Mouse (Mus musculus) cerebellum, adult 2 months (tissue): ENCODE results near the gene Rabep1. TPM values are rescaled to one million over a fixed set of nuclear protein-coding genes. Genes with fewer than 3 reads are reported as not detected.

Experiments used
- DNase-seq, 2 experiments: peaks; one replicate each; pipeline ENCODE4 v3.0.0; 2021
- H3K27ac ChIP-seq: fragments of 200-500 bp; 2 replicates; pipeline ENCODE4 v1.5.1; 2012; ENCODE audit warnings: low read length, control low read depth, inconsistent platforms; ENCODE audit not compliant: insufficient read depth
- H3K27me3 ChIP-seq: fragments of 200-500 bp; 2 replicates; pipeline ENCODE4 v1.6.1; 2012; ENCODE audit warnings: inconsistent platforms, mild to moderate bottlenecking, low read length, moderate library complexity; ENCODE audit not compliant: control insufficient read depth, insufficient read depth
- H3K4me1 ChIP-seq: fragments of 200-500 bp; 2 replicates; pipeline ENCODE4 v1.6.1; 2011; ENCODE audit warnings: low read length; ENCODE audit not compliant: control insufficient read depth, insufficient read depth
- H3K4me3 ChIP-seq: fragments of 200-500 bp; replicated peaks from 2 replicates; pipeline ENCODE3; 2011; ENCODE audit warnings: mild to moderate bottlenecking, low read depth, low read length, control low read depth; ENCODE audit not compliant: insufficient read depth
- CTCF ChIP-seq: fragments of 200-500 bp; IDR thresholded peaks from 2 replicates; pipeline ENCODE4 v1.5.1; 2011; ENCODE audit warnings: low read depth, mild to moderate bottlenecking, control low read depth, low read length, moderate library complexity, borderline replicate concordance; ENCODE audit not compliant: insufficient read depth
- POLR2A ChIP-seq: fragments of 200-500 bp; IDR thresholded peaks from 2 replicates; pipeline ENCODE4 v1.6.1; 2011; ENCODE audit warnings: low read length, control low read depth, borderline replicate concordance; ENCODE audit not compliant: insufficient read depth
- WGBS: fragments of 180-500 bp; shearing (Covaris S2); methylation state at CpG from one replicate; pipeline ENCODE4 v1.1.7; 2018; 5-methylcytosine and 5-hydroxymethylcytosine counted together
- polyA plus RNA-seq: library from polyadenylated mRNA; depleted of rRNA; stranded (reverse); fragments of >200 nt; gene quantifications from 2 replicates; pipeline ENCODE4 v1.2.3, GENCODE M21; 2012

Rabep1 gene
- polyA plus RNA-seq, 1 experiment: 35.9 TPM

DNA sequence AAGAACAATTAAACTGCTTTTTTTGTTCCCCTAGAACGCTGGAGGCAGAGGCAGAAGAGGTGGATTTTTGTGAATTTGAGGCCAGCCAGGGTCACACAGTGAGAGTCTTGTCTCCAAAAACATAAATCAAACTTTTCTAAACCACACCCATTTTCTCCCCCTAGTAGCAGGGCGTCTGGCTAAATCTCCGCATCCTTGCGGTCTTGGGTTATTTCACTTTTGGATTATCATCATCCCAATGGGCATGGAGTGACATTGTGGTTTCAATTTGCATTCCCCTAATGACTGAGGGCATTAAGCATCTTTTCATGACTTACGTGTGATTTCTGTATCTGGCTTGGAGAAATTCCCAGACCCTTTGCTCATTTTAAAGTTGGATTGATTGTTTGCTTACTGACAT is 86.9 kb downstream of the Rabep1 start:
- no peak for TF ChIP-seq POLR2A
- no peak for TF ChIP-seq CTCF
- H3K27ac ChIP-seq: no peak overlapping the region

DNA sequence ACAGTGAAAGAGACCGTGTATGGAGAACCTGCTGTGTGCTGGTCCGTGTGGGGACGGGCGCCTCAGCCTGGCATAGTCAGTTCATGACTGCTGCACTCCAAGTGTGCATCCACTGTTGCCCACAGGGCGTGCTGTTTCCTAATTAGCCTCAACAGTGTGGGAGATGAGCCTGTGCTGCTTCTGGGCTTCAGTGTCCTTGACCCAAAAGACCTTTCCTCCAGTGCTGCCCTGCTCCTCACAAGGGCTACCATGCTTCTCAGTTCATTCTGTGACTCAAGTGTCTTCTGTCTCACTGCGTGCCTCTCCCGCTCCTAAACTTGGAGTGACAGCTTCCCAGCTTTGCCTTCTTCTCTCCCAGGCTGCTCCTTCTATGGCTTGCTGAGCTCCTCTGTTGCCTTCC is 90.7 kb downstream of the Rabep1 start:
- DNase-seq: no peak
- H3K4me1 ChIP-seq: no peaks in the 10 kb centered on the region
- 81% methylated on average over 7 of the region's 7 CpGs for WGBS
- no peaks in the 10 kb centered on the region for H3K27me3 ChIP-seq
- TF ChIP-seq CTCF: no peak
- TF ChIP-seq POLR2A: no peak
- no peak overlapping the region for H3K27ac ChIP-seq
- no peak overlapping the region for H3K4me3 ChIP-seq

More for the DNA sequence above, 86.9 kb downstream of the Rabep1 start:
- no peak overlapping the region for H3K4me3 ChIP-seq
- no peaks in the 10 kb centered on the region for H3K4me1 ChIP-seq
- H3K27me3 ChIP-seq: no peaks in the 10 kb centered on the region
- no peak for DNase-seq
- WGBS: 88% methylated on average over 5 of the region's 5 CpGs

DNA sequence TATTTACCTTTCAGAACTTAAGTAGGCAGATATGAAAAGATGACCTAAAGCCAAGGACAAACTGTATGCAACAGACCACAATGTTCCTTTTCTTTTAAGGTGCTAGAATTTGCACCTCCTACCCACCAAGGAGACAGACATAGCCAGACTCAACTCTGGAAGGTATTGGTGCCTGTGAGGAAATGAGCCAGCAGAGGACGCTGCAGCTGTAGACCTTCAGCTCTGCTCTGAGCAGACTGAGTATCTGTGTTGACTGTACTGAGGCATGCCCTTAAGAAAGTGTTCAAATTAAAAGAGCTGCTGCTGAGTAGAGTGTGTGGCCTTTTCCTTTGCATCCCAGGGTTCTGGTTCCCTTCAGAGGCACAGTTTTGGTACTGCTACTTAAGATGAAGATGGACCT is 98.0 kb downstream of the Rabep1 start:
- no peak for TF ChIP-seq CTCF
- TF ChIP-seq POLR2A: no peak
- 88% methylated on average over 1 of the region's 1 CpGs for WGBS
- H3K4me3 ChIP-seq: no peak overlapping the region
- H3K4me1 ChIP-seq: no peaks in the 10 kb centered on the region
- no peaks in the 10 kb centered on the region for H3K27me3 ChIP-seq
- no peak for DNase-seq
- H3K27ac ChIP-seq: no peak overlapping the region

DNA sequence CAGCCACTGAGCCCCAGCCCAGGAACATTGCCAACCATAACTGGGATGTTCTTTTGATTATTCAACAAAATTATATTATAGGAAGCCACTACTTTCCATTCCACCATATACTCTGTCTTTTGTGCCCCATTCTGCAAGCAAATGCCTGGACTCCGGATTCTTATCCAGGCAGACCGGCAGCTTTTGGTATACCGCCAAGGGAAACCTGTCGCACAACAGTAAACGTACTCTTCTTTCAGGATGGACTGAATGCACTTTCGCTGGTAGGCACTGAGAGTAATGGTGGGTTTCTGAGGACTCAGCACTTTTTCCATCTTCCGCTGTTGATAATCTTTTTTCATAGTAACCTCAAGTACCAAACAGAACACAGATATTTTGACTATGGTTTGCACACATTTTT is 99.1 kb downstream of the Rabep1 start:
- TF ChIP-seq POLR2A: no peak
- no peak for TF ChIP-seq CTCF
- WGBS: 71% methylated on average over 7 of the region's 7 CpGs
- Histone ChIP-seq H3K27me3 (no peaks in the 10 kb centered on the region), H3K27ac (no peak overlapping the region), H3K4me3 (no peak overlapping the region), H3K4me1 (no peaks in the 10 kb centered on the region)
- peak; percentile 9 to 19 for DNase-seq

DNA sequence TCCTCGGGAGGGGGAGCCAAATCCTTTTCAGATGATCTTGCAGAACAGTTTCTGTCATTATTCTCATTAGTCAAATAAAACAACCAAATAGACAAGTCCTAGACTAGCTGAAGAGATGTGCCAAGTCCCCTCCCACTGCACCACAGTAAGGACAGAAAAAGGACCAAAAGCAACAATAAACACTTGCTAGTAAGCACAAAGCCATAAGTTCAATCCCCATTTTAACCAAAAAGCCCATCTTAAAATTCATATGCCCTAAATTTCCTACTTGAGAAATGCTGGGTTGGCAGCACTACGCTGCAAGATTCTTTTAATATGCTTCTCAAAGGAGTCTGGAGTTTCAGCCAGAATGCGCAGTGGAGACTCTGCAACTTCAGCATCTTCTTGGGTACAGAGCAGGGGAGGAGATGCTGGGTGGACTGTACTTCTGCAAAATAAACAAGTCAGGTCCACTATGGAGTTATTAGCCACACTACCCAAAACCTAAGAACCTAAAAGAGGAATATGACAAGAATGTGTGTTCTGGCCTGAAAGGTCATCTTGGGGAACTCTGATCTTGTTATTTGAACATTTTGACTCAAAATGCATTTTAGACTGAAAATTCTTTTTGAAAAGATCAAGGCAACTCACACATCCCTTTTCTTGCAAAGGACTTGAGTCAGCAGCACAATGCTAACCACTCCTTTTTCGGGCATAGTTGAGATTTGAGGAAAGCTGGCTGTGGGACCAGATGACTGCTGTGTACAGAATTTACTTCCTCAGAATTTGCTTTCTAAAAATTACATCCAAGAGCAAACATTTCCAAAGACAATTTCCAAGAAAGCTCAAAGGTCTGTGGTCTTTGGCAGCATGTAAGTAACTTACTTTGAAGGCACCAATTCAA is 100.6 kb downstream of the Rabep1 start:
- Histone ChIP-seq H3K27me3 (no peaks in the 10 kb centered on the region), H3K27ac (no peak overlapping the region), H3K4me3 (no peak overlapping the region), H3K4me1 (no peaks in the 10 kb centered on the region)
- no peak for TF ChIP-seq CTCF
- TF ChIP-seq POLR2A: no peak
- WGBS: 88% methylated on average over 4 of the region's 4 CpGs
- DNase-seq: no peak

DNA sequence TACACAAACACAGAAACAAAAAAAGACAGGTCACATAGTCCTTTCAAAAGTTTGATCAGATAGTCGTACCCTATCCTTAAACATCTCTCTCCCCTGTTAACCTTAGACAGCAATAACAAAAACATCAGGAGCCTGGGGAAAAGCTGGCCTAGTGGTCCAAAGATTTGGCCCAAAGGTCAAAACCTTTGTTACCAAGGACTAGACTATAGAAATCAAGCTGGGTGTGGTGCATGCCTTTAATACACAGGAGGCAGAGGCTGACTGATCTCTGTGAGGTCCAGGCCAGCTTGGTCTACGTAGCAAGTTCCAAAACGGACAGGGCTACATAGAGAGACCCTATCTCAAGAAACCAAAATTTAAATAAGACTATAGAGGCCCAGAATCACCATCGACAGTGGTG is 110.1 kb downstream of the Rabep1 start:
- no peak overlapping the region for H3K27ac ChIP-seq
- H3K4me1 ChIP-seq: no peaks in the 10 kb centered on the region
- H3K4me3 ChIP-seq: no peak overlapping the region
- WGBS: 90% methylated on average over 4 of the region's 4 CpGs
- no peak for TF ChIP-seq POLR2A
- TF ChIP-seq CTCF: no peak
- no peaks in the 10 kb centered on the region for H3K27me3 ChIP-seq
- DNase-seq: no peak

DNA sequence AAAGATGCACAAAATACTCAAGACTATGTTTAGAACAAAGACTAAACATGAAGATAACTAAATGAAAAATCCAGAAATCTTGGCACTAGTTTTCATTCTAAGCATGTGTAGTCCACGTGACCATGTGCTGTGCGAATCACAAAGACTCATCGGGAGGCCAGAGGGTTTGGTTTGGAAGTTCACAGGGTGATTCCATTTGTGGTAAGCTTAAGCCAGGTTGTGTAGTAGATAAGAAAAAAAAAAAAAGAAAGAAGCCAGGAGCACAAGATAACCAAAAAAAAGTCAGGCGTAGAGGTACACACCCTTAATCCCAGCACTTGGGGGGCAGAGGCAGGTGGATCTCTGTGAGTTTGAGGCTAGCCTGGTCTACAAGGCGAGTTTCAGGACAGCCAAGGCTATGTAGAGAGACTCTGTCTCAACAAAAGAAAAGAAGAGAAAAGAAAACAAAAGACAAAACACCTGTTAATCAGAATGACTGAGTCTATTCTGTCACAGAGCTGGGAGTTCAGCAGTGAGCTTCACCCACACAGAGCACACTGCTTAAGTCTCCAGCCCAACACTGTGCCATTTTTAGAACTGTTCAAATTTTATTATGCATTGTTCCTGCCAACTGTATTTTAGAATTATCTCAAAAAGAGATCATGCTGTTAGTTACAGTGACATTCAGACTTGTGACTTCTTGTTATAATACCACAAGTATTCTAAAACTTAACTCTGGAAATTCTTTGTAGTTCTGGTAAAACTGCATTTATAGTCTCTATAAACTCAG is 116.4 kb downstream of the Rabep1 start:
- WGBS: 83% methylated on average over 5 of the region's 5 CpGs

DNA sequence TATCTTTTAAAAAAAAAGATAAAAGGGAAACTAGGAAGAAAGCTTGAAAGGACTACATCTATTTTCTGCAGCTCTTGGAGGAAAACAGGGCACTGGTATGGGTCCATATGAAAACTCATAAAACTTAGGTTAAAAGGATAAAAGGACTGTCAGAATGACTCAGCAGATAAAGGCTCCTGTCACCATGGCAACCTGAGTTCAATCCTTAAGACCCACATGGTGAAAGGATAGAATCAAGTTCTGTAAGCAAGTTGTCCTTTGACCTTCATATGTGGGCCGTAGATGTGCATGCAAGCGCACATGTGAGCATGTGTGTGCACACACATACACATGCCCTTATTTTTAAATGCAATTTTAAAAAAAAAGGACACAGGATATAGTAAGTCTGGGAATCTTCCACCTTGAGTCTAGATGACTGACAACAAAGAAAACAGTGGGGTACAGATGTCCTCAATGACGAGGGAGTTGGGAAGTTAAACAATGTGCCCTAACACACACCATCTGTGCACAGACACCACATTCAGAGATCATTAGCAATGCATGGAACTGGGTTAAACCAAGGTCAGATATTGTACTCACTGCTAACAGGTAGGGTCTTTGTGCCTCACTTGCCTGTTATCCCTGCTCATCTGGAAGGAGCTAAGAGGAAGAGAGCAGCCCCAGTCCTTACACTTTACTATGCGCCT is 119.8 kb downstream of the Rabep1 start:
- Histone ChIP-seq H3K27ac (no peak overlapping the region), H3K4me3 (no peak overlapping the region), H3K27me3 (no peaks in the 10 kb centered on the region), H3K4me1 (peaks cover 3% of the 10 kb centered on the region; the same call in 1 of the 2 replicates)
- DNase-seq: no peak
- TF ChIP-seq POLR2A (no peak), CTCF (no peak)
- WGBS: 80% methylated on average over 4 of the region's 4 CpGs

More for the DNA sequence above, 116.4 kb downstream of the Rabep1 start:
- TF ChIP-seq CTCF (no peak), POLR2A (no peak)
- Histone ChIP-seq H3K27ac (no peak overlapping the region), H3K4me3 (no peak overlapping the region), H3K27me3 (no peaks in the 10 kb centered on the region), H3K4me1 (no peaks in the 10 kb centered on the region)
- DNase-seq: no peak
